Mouse (Mus musculus): Measurements from ENCODE around the gene Dnah12. TPM values are rescaled to one million over a fixed set of nuclear protein-coding genes. Genes with fewer than 3 reads are reported as not detected.

Dnah12 gene
- polyA plus RNA-seq, 1 experiment from 2014 or later = 0.07 TPM

DNA sequence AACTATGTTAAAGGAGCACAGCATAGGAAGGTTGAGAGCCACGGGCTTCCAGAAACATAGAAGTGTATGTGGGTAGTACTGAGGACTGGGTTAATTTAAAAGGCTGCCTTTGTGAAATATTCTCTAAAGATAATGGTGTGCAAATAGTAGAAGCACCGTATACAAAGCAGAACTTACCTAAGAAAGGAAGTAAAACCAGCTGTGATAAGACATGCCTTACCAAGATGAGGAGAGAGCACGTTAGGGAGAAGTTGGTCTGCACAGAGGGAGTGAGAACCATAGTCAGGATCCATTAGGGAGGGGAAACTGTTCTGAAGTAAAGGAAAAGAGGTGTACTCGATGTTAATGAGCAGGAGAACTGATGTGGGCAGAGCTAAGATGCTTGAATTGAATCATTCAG, 90.7 kb downstream of the Dnah12 start:
- no peak overlapping the region for H3K4me3 ChIP-seq (ENCODE audit: low read length)
- no peak for ATAC-seq
- H3K9me3 ChIP-seq (ENCODE audit: control insufficient read depth, low read length) = no peaks in the 10 kb centered on the region
- no peak overlapping the region for H3K4me2 ChIP-seq (ENCODE audit: low read depth, low read length)
- 56% methylated on average over 4 of the region's 4 CpGs for WGBS
- no peaks in the 10 kb centered on the region for H3K4me1 ChIP-seq (ENCODE audit: control insufficient read depth, insufficient read depth, low read length)
- no peaks in the 10 kb centered on the region for H3K36me3 ChIP-seq (ENCODE audit: control insufficient read depth, insufficient read depth, low read length)
- H3K27me3 ChIP-seq (replicated peaks; ENCODE audit: control insufficient read depth, insufficient read depth, low read length) = no peaks in the 10 kb centered on the region
- no peak overlapping the region for H3K9ac ChIP-seq (ENCODE audit: low read depth, low read length)
- no peak overlapping the region for H3K27ac ChIP-seq (ENCODE audit: low read length)

DNA sequence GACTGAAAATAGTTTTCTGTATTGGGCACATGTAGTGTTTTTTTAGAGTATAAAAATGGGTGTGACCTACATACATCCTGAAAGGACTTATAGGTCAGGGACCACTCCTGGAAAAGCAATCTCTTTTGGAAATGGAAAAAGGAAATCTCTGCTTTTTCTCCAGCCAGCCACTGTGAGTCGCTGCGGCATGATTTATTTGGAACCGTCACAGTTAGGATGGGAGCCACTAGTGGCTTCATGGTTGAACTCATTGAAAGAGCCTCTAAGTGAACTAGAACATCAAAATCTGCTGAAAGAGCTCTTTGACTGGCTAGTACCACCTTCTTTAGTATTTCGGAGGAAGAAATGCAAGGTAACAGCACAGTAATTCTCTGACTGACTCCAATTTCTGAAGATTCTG, 92.6 kb downstream of the Dnah12 start:
- no peaks in the 10 kb centered on the region for H3K27me3 ChIP-seq (replicated peaks; ENCODE audit: control insufficient read depth, insufficient read depth, low read length)
- no peak for ATAC-seq
- H3K4me3 ChIP-seq (ENCODE audit: low read length) = no peak overlapping the region
- WGBS = 40% methylated on average over 4 of the region's 4 CpGs
- no peaks in the 10 kb centered on the region for H3K9me3 ChIP-seq (ENCODE audit: control insufficient read depth, low read length)
- no peaks in the 10 kb centered on the region for H3K36me3 ChIP-seq (ENCODE audit: control insufficient read depth, insufficient read depth, low read length)
- no peak overlapping the region for H3K4me2 ChIP-seq (ENCODE audit: low read depth, low read length)
- H3K27ac ChIP-seq (ENCODE audit: low read length) = no peak overlapping the region
- no peaks in the 10 kb centered on the region for H3K4me1 ChIP-seq (ENCODE audit: control insufficient read depth, insufficient read depth, low read length)
- H3K9ac ChIP-seq (ENCODE audit: low read depth, low read length) = no peak overlapping the region

DNA sequence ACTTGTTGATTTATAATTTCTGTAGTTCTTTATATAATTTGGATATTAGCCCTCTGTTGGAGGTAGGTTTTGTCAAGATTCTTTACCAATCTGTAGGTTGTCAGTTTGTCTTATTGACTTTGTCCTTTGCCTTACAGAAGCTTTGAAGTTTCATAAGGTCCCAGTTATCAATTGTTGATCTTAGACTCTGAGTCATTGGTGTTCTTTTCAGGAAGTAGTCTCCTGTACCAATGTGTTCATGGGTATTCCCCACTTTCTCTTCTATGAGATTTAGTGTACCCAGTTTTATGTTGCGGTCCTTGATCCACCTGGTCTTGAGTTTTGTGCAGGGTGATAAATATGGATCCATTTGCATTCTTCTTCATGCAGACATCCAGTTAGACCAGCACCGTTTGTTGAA, 101.4 kb downstream of the Dnah12 start:
- WGBS = 93% methylated on average over 2 of the region's 2 CpGs
- ATAC-seq = no peak

DNA sequence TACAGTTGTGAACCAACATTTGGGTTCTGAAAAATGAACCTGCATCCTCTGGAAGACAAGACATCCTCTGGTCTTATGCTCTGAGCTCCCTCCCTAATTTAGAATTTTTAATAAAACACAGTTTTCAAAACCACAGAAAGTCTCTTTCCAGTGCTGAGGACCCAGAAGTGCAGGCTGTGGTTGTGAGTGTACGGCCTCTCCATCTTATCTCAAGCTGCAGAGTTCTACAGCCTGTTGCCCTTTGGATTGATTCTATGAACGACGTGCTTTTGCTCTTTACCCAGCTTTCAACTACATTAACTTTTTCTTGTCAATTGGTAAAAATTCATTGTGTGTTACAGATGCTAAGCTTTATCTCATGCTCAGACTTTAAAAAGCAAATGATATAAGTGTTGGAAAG, 105.3 kb downstream of the Dnah12 start:
- Histone ChIP-seq H3K9ac (ENCODE audit: low read depth, low read length) (no peak overlapping the region), H3K36me3 (ENCODE audit: control insufficient read depth, insufficient read depth, low read length) (no peaks in the 10 kb centered on the region), H3K27ac (ENCODE audit: low read length) (no peak overlapping the region), H3K27me3 (replicated peaks; ENCODE audit: control insufficient read depth, insufficient read depth, low read length) (no peaks in the 10 kb centered on the region), H3K9me3 (ENCODE audit: control insufficient read depth, low read length) (no peaks in the 10 kb centered on the region), H3K4me1 (ENCODE audit: control insufficient read depth, insufficient read depth, low read length) (no peaks in the 10 kb centered on the region), H3K4me3 (ENCODE audit: low read length) (no peak overlapping the region), H3K4me2 (ENCODE audit: low read depth, low read length) (no peak overlapping the region)
- WGBS = 73% methylated on average over 3 of the region's 3 CpGs
- no peak for ATAC-seq

More for the DNA sequence above, 101.4 kb downstream of the Dnah12 start:
- H3K4me2 ChIP-seq (ENCODE audit: low read depth, low read length) = no peak overlapping the region
- no peaks in the 10 kb centered on the region for H3K36me3 ChIP-seq (ENCODE audit: control insufficient read depth, insufficient read depth, low read length)
- no peaks in the 10 kb centered on the region for H3K27me3 ChIP-seq (replicated peaks; ENCODE audit: control insufficient read depth, insufficient read depth, low read length)
- H3K27ac ChIP-seq (ENCODE audit: low read length) = no peak overlapping the region
- H3K9me3 ChIP-seq (ENCODE audit: control insufficient read depth, low read length) = no peaks in the 10 kb centered on the region
- no peak overlapping the region for H3K9ac ChIP-seq (ENCODE audit: low read depth, low read length)
- H3K4me1 ChIP-seq (ENCODE audit: control insufficient read depth, insufficient read depth, low read length) = no peaks in the 10 kb centered on the region
- no peak overlapping the region for H3K4me3 ChIP-seq (ENCODE audit: low read length)

DNA sequence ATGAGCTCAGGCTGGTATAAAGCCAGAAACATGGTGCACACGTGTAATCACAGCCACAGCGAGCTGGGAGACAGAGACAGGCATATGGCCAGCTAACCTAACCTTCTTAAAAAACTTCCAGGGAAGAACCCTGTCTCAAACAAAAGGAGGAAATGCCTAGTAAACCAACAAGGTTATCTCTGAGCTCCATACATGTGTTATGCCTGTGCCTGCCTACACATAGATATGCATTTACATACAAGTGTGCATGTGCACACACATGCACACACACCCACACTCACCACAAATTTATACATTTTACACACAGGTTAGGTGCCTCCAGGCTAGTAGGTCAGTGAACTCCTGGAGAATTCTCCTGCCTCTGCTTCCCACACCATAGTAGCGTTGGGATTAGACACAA, 106.2 kb downstream of the Dnah12 start:
- Histone ChIP-seq H3K27ac (ENCODE audit: low read length) (no peak overlapping the region), H3K27me3 (replicated peaks; ENCODE audit: control insufficient read depth, insufficient read depth, low read length) (no peaks in the 10 kb centered on the region), H3K36me3 (ENCODE audit: control insufficient read depth, insufficient read depth, low read length) (no peaks in the 10 kb centered on the region), H3K4me1 (ENCODE audit: control insufficient read depth, insufficient read depth, low read length) (no peaks in the 10 kb centered on the region), H3K9me3 (ENCODE audit: control insufficient read depth, low read length) (no peaks in the 10 kb centered on the region), H3K9ac (ENCODE audit: low read depth, low read length) (no peak overlapping the region), H3K4me2 (ENCODE audit: low read depth, low read length) (no peak overlapping the region), H3K4me3 (ENCODE audit: low read length) (no peak overlapping the region)
- ATAC-seq = no peak
- WGBS = 77% methylated on average over 3 of the region's 3 CpGs

DNA sequence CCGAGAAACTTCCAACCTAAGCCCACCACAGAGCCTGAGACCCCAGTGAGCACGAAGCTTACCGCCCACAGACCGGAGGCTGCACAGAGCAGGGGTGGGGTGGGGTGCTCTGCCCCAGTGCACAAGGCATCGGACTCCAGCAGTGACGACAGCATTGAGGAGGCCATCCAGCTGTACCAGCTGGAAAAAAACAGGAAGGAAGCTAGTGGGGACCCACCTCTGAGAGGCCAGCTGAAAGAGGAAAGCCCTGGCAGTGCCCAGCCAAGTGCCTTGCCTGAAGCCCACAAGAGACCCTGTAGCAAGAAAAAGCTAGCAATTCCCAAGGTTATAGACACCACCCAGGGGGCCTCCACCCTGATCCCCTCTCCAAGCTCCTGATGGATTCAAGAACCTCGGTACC, 112.4 kb downstream of the Dnah12 start:
- no peak for ATAC-seq
- Histone ChIP-seq H3K27ac (ENCODE audit: low read length) (no peak overlapping the region), H3K4me1 (ENCODE audit: control insufficient read depth, insufficient read depth, low read length) (no peaks in the 10 kb centered on the region), H3K9me3 (ENCODE audit: control insufficient read depth, low read length) (no peaks in the 10 kb centered on the region), H3K9ac (ENCODE audit: low read depth, low read length) (no peak overlapping the region), H3K36me3 (ENCODE audit: control insufficient read depth, insufficient read depth, low read length) (no peaks in the 10 kb centered on the region), H3K4me2 (ENCODE audit: low read depth, low read length) (no peak overlapping the region), H3K27me3 (replicated peaks; ENCODE audit: control insufficient read depth, insufficient read depth, low read length) (no peaks in the 10 kb centered on the region), H3K4me3 (ENCODE audit: low read length) (no peak overlapping the region)
- WGBS = 69% methylated on average over 7 of the region's 7 CpGs

DNA sequence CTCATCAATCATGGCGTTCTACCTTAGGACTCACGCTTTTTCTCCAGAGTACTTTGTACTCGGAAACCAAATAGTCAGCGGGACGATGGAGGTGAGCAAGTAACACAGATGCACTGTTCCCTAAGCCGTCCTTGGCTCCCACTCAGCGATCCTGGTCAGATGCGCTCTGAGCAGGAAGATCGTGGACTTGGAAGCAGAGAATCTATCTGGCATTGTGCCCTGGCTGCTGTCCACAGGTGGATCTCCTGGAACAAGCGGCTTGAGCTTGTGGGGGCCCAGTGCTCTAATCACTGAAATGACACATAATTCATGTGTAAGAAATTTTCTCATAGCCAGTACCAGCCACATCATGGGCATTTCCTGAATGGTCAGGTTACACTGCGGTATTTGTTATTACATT, 119.7 kb downstream of the Dnah12 start:
- Histone ChIP-seq H3K27me3 (replicated peaks; ENCODE audit: control insufficient read depth, insufficient read depth, low read length) (no peaks in the 10 kb centered on the region), H3K27ac (ENCODE audit: low read length) (no peak overlapping the region), H3K9me3 (ENCODE audit: control insufficient read depth, low read length) (no peaks in the 10 kb centered on the region), H3K4me1 (ENCODE audit: control insufficient read depth, insufficient read depth, low read length) (no peaks in the 10 kb centered on the region), H3K9ac (ENCODE audit: low read depth, low read length) (no peak overlapping the region), H3K36me3 (ENCODE audit: control insufficient read depth, insufficient read depth, low read length) (no peaks in the 10 kb centered on the region), H3K4me3 (ENCODE audit: low read length) (no peak overlapping the region), H3K4me2 (ENCODE audit: low read depth, low read length) (no peak overlapping the region)
- no peak for ATAC-seq
- 82% methylated on average over 11 of the region's 11 CpGs for WGBS

DNA sequence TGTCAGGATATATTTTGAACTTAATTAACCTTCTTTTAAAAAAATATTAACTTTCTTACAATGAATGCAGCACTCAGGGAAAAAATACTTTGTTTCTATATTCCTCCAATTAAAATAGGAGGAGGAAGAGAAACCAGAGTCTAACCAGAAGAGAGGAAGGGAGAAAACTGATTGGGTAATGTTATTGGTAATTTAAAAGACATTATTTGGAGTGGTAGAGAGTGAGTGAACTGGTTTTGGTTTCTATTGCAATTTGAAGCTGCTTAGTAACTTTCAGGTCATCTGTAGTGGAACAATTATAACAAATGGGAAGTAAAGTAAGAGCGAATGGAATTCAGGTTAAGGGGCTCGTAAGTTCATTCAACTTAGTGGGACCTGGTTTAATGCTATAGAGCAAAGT, 120.8 kb downstream of the Dnah12 start:
- no peak overlapping the region for H3K4me2 ChIP-seq (ENCODE audit: low read depth, low read length)
- H3K36me3 ChIP-seq (ENCODE audit: control insufficient read depth, insufficient read depth, low read length) = no peaks in the 10 kb centered on the region
- WGBS = 85% methylated on average over 2 of the region's 2 CpGs
- no peaks in the 10 kb centered on the region for H3K27me3 ChIP-seq (replicated peaks; ENCODE audit: control insufficient read depth, insufficient read depth, low read length)
- H3K27ac ChIP-seq (ENCODE audit: low read length) = no peak overlapping the region
- H3K4me3 ChIP-seq (ENCODE audit: low read length) = no peak overlapping the region
- H3K9ac ChIP-seq (ENCODE audit: low read depth, low read length) = no peak overlapping the region
- H3K4me1 ChIP-seq (ENCODE audit: control insufficient read depth, insufficient read depth, low read length) = no peaks in the 10 kb centered on the region
- ATAC-seq = no peak
- no peaks in the 10 kb centered on the region for H3K9me3 ChIP-seq (ENCODE audit: control insufficient read depth, low read length)

DNA sequence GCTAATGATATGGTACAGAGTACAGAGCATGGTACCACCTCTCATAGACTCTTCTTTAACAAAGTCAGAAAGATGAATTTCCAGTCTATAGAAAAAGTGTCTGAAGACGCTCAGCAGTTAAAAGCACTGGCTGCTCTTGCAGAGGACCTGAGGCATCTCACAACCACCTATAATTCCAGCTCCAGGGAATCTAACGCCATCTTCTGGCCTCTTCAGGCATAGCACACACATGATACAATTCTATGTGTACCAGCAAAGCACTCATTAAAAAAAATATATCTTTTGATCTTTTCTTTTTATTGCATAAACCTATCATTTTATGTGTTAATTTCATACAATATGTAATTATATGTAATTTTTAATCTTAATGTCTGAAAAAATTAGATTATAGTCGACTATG, 121.8 kb downstream of the Dnah12 start:
- no peaks in the 10 kb centered on the region for H3K36me3 ChIP-seq (ENCODE audit: control insufficient read depth, insufficient read depth, low read length)
- WGBS = 54% methylated on average over 3 of the region's 3 CpGs
- H3K4me2 ChIP-seq (ENCODE audit: low read depth, low read length) = no peak overlapping the region
- H3K4me3 ChIP-seq (ENCODE audit: low read length) = no peak overlapping the region
- H3K9ac ChIP-seq (ENCODE audit: low read depth, low read length) = no peak overlapping the region
- H3K9me3 ChIP-seq (ENCODE audit: control insufficient read depth, low read length) = no peaks in the 10 kb centered on the region
- no peaks in the 10 kb centered on the region for H3K27me3 ChIP-seq (replicated peaks; ENCODE audit: control insufficient read depth, insufficient read depth, low read length)
- H3K4me1 ChIP-seq (ENCODE audit: control insufficient read depth, insufficient read depth, low read length) = no peaks in the 10 kb centered on the region
- no peak for ATAC-seq
- no peak overlapping the region for H3K27ac ChIP-seq (ENCODE audit: low read length)

DNA sequence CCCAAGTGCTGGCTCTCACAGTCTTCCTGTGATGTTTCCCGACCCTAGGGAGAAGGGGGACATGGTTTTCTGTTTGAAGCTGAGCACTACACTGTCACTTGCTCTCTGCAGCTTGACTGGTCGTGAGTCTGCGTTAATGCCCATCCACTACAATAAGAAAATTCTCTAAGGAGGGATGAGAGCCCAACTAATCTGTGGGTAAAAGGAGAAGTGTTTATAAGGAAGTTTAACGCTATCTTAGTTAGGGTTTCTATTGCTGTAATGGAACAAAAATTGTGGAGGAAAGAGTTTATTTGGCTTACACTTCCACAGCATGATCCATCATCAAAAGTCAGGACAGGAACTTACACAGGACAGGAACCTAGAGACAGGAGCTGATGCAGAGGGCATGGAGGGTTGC, 123.7 kb downstream of the Dnah12 start:
- no peak for ATAC-seq
- WGBS = 77% methylated on average over 4 of the region's 4 CpGs

More for the DNA sequence above, 123.7 kb downstream of the Dnah12 start:
- Histone ChIP-seq H3K36me3 (ENCODE audit: control insufficient read depth, insufficient read depth, low read length) (no peaks in the 10 kb centered on the region), H3K4me1 (ENCODE audit: control insufficient read depth, insufficient read depth, low read length) (no peaks in the 10 kb centered on the region), H3K4me3 (ENCODE audit: low read length) (no peak overlapping the region), H3K9ac (ENCODE audit: low read depth, low read length) (no peak overlapping the region), H3K27ac (ENCODE audit: low read length) (no peak overlapping the region), H3K9me3 (ENCODE audit: control insufficient read depth, low read length) (no peaks in the 10 kb centered on the region), H3K4me2 (ENCODE audit: low read depth, low read length) (no peak overlapping the region), H3K27me3 (replicated peaks; ENCODE audit: control insufficient read depth, insufficient read depth, low read length) (no peaks in the 10 kb centered on the region)
